Mouse (Mus musculus) cerebellum, postnatal 14 days (tissue): Measurements from ENCODE around the gene Epyc.
"Not testable (repeated sequence)": the region's sequence is repeated elsewhere in the genome, so short reads cannot be mapped to it uniquely, and the experiment has no call there.

Source experiments
- DNase-seq, 2 experiments: peaks; one replicate each; pipeline ENCODE4 v3.0.0; 2021; ENCODE audit warnings: mixed read lengths in 2 of 2

Epyc gene

GRCm38 (mm10) chr10:97715289-97715906 lies 71.5 kb downstream of the Epyc start:
- peak; percentile 35 to 36 for DNase-seq

GRCm38 (mm10) chr10:97717233-97717632 lies 73.4 kb downstream of the Epyc start:
- no peak for DNase-seq

DNA sequence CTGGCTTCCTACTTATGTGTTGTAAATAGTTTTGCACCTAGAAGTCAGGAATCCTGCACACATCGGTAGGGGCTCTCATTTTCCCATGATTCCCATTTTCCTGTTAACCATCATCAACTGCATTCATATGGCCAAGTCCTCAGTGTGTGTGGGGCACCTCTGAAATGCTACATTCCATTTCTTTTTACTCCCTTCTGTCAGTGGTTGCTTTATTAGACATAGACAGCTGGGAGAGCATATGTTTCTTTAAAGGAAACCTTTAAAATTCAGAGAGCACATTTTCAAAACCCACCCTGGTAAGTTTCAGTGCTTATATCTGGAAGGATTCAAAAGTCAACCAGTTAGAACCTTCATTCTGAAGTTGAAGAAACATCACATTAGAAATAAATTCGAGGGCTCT lies 74.2 kb downstream of the Epyc start:
- DNase-seq = no peak

- DNase-seq = no peak
Measured at GRCm38 (mm10) chr10:97720625-97721024, 76.8 kb downstream of the Epyc start.

- DNase-seq = no peak
Measured at GRCm38 (mm10) chr10:97722709-97723108, 78.8 kb downstream of the Epyc start.

DNA sequence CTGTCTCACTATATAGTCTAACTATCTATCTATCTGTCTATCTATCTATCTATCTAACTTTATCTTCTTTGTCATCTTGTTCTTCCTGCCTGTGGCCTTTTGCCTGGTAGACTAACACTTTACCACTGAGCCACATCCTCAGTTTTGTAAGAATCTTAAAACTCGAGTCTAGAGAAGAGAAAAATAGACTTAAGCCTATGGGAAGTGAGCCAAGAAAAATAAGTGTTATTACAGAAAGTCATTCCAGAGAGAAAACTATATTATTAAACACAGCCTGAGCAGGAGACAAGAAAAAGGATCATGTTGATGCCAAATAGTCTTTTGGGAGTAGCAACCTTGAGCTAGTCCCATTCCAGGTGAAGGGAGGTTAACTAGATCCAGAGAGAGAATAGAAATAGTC lies 82.1 kb downstream of the Epyc start:
- DNase-seq = no peak

- not testable (repeated sequence) for DNase-seq
Measured at GRCm38 (mm10) chr10:97726655-97727054, 82.8 kb downstream of the Epyc start, which contains the start of gene C030005K15Rik. C030005K15Rik (minus strand) TSS chr10:97726755.
